Mouse (Mus musculus) megakaryocyte, embryonic 14.5 days (primary cell): ENCODE results near the gene Wdr41. TPM values are rescaled to one million over a fixed set of nuclear protein-coding genes. Genes with fewer than 3 reads are reported as not detected.

Experiments
- H3K27me3 ChIP-seq: replicated peaks from 2 replicates; pipeline ENCODE3; 2012; ENCODE audit warnings: inconsistent platforms
- H3K36me3 ChIP-seq: replicated peaks from 2 replicates; pipeline ENCODE3; 2012; ENCODE audit warnings: low read length, inconsistent platforms, mixed read lengths
- H3K4me1 ChIP-seq: 2 replicates; pipeline ENCODE4 v1.6.1; 2012; ENCODE audit warnings: inconsistent platforms
- H3K4me3 ChIP-seq: replicated peaks from 2 replicates; pipeline ENCODE3; 2012; ENCODE audit warnings: moderate library complexity, mild to moderate bottlenecking, inconsistent platforms
- H3K9me3 ChIP-seq: 2 replicates; pipeline ENCODE4 v1.6.1; 2012; ENCODE audit warnings: inconsistent platforms
- FLI1 ChIP-seq: IDR thresholded peaks from 2 replicates; pipeline ENCODE4 v1.6.1; 2012; ENCODE audit warnings: low read length, inconsistent platforms, mixed read lengths
- GATA1 ChIP-seq: IDR thresholded peaks from 3 replicates; pipeline ENCODE4 v1.6.1; 2012; ENCODE audit warnings: mixed read lengths, low read length, inconsistent platforms, borderline replicate concordance
- polyA plus RNA-seq: library from polyadenylated mRNA; stranded (reverse); fragments of >175 nt; gene quantifications from 2 replicates; pipeline ENCODE4 v1.2.3, GENCODE M21; 2012; ENCODE audit warnings: low replicate concordance; ENCODE audit not compliant: insufficient read depth

The Wdr41 gene
- polyA plus RNA-seq, 1 experiment = 3.6 TPM

DNA sequence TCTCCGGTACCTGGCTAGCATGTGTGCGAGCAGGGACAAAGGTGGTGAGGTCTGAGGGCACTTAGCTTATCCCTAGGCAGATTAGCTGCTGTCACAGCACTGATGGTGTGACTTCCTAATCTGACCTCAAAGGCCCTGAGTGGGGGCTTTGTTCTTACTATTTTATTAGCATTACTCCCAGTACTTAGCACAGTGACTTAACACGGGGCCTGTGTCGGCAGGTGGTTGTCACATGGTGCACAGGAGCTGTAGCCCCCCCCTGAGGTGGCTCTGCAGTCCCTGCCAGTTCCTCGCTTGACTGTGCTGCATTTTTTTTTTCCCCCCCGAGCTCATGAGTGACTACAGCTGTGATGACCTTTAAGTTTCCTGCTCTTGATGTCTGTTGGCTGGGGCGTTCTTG, 2.9 kb downstream of the Wdr41 start:
- Histone ChIP-seq H3K27me3 (no peaks in the 10 kb centered on the region), H3K36me3 (peaks cover 19% of the 10 kb centered on the region), H3K4me3 (no peak overlapping the region), H3K4me1 (peaks cover 21% of the 10 kb centered on the region), H3K9me3 (no peaks in the 10 kb centered on the region)
- TF ChIP-seq FLI1 (no peak), GATA1 (no peak)

DNA sequence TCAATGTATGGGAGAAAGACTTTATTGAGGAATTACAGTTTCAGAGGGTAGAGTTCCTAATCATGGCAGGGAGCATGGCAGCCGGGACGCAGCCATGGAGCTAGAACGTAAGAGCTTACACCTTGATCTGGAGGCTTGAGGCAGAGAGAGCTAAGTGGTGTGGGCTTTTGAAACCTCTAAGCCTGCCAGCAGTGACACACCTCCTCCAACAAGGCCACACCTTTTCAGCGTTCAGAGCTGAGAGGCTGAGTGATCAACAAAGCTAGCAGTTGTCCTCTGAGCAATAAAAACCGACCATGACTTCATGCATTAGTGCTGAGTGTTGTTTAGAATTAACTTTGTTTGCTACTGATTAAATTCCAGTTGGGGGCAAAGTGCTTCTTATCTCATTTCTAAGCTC, 14.4 kb downstream of the Wdr41 start:
- Histone ChIP-seq H3K4me3 (no peak overlapping the region), H3K4me1 (no peaks in the 10 kb centered on the region; the same call in 1 of the 2 replicates), H3K27me3 (no peaks in the 10 kb centered on the region), H3K36me3 (peaks cover 7% of the 10 kb centered on the region), H3K9me3 (peaks cover 10% of the 10 kb centered on the region; the same call in 1 of the 2 replicates)
- no peak for TF ChIP-seq GATA1

DNA sequence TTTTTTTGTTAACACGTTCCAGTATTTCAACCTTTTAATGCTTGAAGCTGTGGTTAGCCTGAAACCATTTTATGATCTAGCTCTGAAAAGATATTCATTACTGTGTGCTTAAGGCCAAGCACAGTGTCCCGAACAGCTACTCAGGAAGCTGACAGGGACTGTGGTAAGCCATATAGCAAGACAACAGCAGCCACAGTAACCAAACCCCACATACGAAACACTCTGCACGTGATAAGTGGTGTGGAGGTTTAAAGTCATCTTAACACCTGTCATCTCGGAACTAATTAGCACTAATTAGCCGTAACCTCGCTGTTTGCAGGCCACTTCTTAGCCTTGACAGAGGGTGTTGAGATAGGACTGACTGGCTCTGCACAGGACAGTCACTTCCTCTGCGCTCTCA, 31.1 kb downstream of the Wdr41 start:
- H3K4me1 ChIP-seq = peaks cover 16% of the 10 kb centered on the region
- no peak for TF ChIP-seq GATA1
- TF ChIP-seq FLI1 = no peak
- H3K36me3 ChIP-seq = peaks cover 12% of the 10 kb centered on the region
- H3K27me3 ChIP-seq = peaks cover 7% of the 10 kb centered on the region
- H3K9me3 ChIP-seq = no peaks in the 10 kb centered on the region
- peak overlapping the region; percentile 29 for H3K4me3 ChIP-seq

DNA sequence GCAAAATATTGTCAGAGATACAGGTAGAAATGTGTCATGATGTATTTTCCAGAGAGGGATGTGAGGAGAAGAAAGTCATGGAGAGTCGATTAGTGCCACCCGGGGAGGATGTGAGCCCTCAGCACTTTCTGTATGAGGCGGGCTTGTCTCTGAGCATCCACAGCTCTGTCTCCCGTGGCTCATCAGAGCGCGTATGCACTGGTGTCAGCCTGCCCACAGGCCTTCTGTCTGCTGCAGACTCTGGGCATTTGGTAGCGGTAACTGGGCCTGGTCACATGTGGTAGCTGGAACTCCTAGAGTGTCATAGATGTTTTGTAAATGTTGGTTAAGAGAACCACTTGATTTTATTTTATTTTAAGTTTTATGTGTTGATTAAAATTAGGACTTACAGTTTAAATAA, 33.1 kb downstream of the Wdr41 start:
- TF ChIP-seq FLI1 (no peak), GATA1 (no peak)
- Histone ChIP-seq H3K27me3 (peaks cover 7% of the 10 kb centered on the region), H3K36me3 (peaks cover 12% of the 10 kb centered on the region), H3K9me3 (no peaks in the 10 kb centered on the region), H3K4me1 (peaks cover 16% of the 10 kb centered on the region), H3K4me3 (no peak overlapping the region)

DNA sequence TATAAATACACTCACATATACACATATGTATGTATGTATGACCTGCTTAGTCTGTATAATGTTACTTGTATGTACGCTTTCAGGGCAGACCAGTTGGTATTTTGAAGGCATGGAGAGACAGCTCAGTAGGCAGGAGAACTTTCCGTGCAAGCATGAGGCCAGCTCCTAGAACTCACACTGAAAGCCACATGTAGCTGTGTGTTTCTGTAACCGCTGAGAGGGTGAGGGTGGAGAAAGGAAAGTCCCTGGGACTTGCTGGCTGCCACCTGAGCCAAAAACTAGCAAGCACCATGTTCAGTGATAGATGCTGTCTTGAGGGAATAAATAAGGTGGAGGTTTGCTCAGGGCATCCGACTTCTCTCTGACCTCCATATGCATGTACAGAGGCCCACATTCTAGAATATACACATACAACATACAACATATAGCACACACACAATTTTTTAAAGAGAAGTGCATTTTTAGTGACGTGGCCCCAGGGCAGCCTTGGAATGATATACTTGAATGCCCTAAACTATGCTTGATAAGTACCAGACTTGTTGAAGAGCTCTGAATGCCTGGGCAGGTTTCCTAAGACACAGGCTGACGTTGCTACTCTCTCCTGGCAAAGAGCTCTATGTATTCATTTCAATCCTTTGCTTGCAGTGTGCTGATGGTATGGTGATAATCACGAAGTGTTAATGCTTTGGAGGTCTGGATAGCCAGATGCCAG, 35.6 kb downstream of the Wdr41 start:
- H3K36me3 ChIP-seq = peaks cover 17% of the 10 kb centered on the region
- peaks cover 10% of the 10 kb centered on the region for H3K4me1 ChIP-seq
- no peaks in the 10 kb centered on the region for H3K9me3 ChIP-seq
- no peak overlapping the region for H3K4me3 ChIP-seq
- H3K27me3 ChIP-seq = peaks cover 5% of the 10 kb centered on the region
- TF ChIP-seq FLI1 (no peak), GATA1 (no peak)

DNA sequence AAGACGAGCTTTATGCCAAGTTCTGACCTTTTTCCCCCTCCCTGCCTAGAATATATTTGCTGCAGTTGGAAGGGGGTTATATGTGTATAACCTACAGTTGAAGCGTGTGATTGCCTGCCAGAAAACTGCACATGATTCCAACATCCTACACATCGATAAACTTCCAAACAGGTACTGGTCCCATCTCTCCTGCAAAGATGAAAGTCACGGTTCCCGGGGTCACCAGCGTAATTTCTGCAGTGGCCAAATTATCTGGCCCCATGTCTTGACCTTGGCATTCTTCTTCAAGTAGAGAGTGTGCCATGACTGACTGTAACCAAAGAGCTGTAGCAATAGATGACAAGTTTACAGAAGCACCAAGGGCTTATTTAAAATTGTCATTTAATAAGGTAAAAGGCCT, 41.1 kb downstream of the Wdr41 start:
- no peaks in the 10 kb centered on the region for H3K27me3 ChIP-seq
- TF ChIP-seq GATA1 (no peak), FLI1 (no peak)
- H3K36me3 ChIP-seq = peaks cover 22% of the 10 kb centered on the region
- H3K9me3 ChIP-seq = no peaks in the 10 kb centered on the region
- no peaks in the 10 kb centered on the region for H3K4me1 ChIP-seq
- H3K4me3 ChIP-seq = no peak overlapping the region

DNA sequence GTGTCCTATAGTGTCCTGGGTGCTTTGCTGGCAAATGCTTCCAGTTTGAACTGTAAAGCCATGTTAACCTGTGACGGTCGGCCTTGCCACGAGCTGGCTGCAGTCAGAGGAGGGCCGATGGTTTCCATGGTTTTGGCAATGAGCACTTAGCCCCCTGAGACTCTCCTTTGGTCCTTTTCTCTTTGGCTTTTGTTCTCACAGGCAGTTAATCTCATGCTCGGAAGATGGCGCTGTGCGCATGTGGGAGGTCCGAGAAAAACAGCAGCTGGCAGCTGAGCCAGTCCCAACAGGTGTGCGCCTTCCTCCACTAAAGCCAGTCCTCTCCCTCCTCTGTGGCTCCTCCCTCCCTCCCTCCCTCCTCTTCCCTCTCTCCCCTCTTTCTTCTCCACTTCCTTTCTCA, 41.8 kb downstream of the Wdr41 start:
- H3K27me3 ChIP-seq = no peaks in the 10 kb centered on the region
- peaks cover 26% of the 10 kb centered on the region for H3K36me3 ChIP-seq
- H3K4me1 ChIP-seq = no peaks in the 10 kb centered on the region
- H3K9me3 ChIP-seq = no peaks in the 10 kb centered on the region
- no peak overlapping the region for H3K4me3 ChIP-seq
- TF ChIP-seq GATA1 (no peak), FLI1 (no peak)

DNA sequence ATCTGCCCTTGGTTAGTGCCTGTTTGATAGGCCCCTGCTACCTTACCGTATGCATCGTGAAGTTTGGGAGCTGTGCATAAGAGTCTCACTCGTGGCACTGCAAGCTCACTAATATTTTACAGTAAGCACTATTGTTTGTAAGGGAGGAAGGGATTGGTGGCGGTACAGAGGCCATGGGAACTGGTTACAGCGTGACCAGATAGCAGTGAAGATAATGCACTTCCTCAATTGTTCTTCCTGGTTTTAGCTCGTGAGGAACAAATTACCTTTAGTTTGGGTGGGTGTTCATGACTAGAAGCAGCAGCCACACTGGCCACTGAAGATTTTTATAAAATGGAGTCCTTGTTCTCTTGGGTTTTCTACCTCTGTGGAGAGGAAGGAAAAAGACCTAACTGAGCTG, 43.2 kb downstream of the Wdr41 start:
- H3K9me3 ChIP-seq = no peaks in the 10 kb centered on the region
- no peak for TF ChIP-seq GATA1
- TF ChIP-seq FLI1 = no peak
- H3K27me3 ChIP-seq = no peaks in the 10 kb centered on the region
- no peaks in the 10 kb centered on the region for H3K4me1 ChIP-seq
- no peak overlapping the region for H3K4me3 ChIP-seq
- peaks cover 27% of the 10 kb centered on the region for H3K36me3 ChIP-seq

DNA sequence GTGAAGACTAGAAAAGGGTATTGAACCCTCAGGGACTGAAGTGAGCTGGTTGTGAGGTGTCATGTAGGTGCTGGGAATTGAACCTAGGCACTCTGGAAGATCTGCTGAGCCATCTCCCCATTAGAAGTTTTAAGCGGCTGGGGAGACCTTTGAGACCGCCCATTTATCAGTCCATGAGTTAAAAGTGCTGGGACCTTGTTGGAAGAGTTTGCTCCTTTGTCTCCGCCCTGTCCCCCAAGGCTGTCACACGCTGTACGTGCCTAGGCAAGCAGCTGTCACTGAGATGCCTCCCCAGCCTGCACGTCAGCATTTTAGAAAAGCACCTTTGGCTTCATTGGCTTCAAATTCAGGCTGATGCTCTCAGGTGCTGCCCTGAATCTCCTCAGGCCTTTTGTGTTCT, 44.1 kb downstream of the Wdr41 start:
- no peaks in the 10 kb centered on the region for H3K4me1 ChIP-seq
- H3K4me3 ChIP-seq = no peak overlapping the region
- no peaks in the 10 kb centered on the region for H3K9me3 ChIP-seq
- H3K27me3 ChIP-seq = no peaks in the 10 kb centered on the region
- no peak for TF ChIP-seq FLI1
- no peak for TF ChIP-seq GATA1
- peaks cover 27% of the 10 kb centered on the region for H3K36me3 ChIP-seq

DNA sequence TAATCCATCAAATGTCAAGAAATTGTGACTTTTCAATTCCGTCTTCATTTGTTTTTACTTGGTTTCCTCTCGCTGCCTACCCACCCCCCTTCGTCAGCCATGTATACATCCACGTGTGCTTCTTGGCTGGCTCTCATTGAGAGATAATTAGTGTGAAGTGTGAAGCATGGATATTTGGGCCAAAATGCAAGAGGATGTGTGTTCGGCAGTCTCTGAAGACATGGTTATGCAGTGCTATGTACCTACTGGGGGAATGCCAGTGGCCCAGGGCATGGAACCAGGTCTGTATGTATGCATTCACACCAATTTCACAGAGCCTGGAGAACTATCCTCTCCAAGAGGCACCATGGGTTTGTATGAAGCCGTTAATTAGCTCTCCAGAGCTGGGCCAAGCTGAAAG, 54.7 kb downstream of the Wdr41 start:
- H3K4me3 ChIP-seq = no peak overlapping the region
- no peak for TF ChIP-seq GATA1
- no peak for TF ChIP-seq FLI1
- peaks cover 47% of the 10 kb centered on the region for H3K9me3 ChIP-seq
- H3K36me3 ChIP-seq = peaks cover 22% of the 10 kb centered on the region
- peaks cover 25% of the 10 kb centered on the region for H3K27me3 ChIP-seq
- peaks cover 8% of the 10 kb centered on the region; the same call in 1 of the 2 replicates for H3K4me1 ChIP-seq
